Comparison of ENCODE assay signal across 16 mouse cellular contexts in genomic region chr12:80930141-80930540, GRCm38 (mm10). TPM values are rescaled to one million over a fixed set of nuclear protein-coding genes. Genes with fewer than 3 reads are reported as not detected.
DNase-seq lines count a peak whose midpoint lies in the region; ATAC-seq and TF ChIP-seq lines count a peak whose summit lies in the region.
"Had no signal": no experiment of that assay in that cellular context is flagged by ENCODE, and none has a peak within 500 bp of the region (broad histone marks: within the 10 kb centered on the region; RNA-seq: fewer than 3 reads in every experiment).

No protein-coding gene starts in this region.

- H3K9me3 ChIP-seq in kidney, embryonic 15.5 days (replicated peaks), result no peaks in the 10 kb centered on the region
- H3K9me3 ChIP-seq in liver, embryonic 12.5 days (replicated peaks), result no peaks in the 10 kb centered on the region
- H3K9me3 ChIP-seq in stomach, postnatal 0 days (ENCODE audit: control insufficient read depth, low read length), result no peaks in the 10 kb centered on the region

- no peak for TF ChIP-seq EP300 in stomach, postnatal 0 days (optimal IDR thresholded peaks at IDR 0.05)

- H3K36me3 ChIP-seq in kidney, embryonic 15.5 days, result no peaks in the 10 kb centered on the region
- no peaks in the 10 kb centered on the region for H3K36me3 ChIP-seq in liver, embryonic 12.5 days
- no peaks in the 10 kb centered on the region for H3K36me3 ChIP-seq in stomach, postnatal 0 days (ENCODE audit: control insufficient read depth, insufficient read depth, low read length)

- WGBS in kidney, embryonic 15.5 days, result 77% methylated on average over 7 of the region's 7 CpGs
- WGBS in liver, embryonic 12.5 days (ENCODE audit: insufficient replicate concordance), result 42% methylated on average over 7 of the region's 7 CpGs
- WGBS in stomach, postnatal 0 days, result 62% methylated on average over 7 of the region's 7 CpGs

- no peak overlapping the region for H3K9ac ChIP-seq in kidney, embryonic 15.5 days
- no peak overlapping the region for H3K9ac ChIP-seq in liver, embryonic 12.5 days
- H3K9ac ChIP-seq in stomach, postnatal 0 days (ENCODE audit: low read length), result no peak overlapping the region
- H3K9ac ChIP-seq: hindbrain, embryonic 14.5 days had no signal

- no peak for TF ChIP-seq CTCF in stomach, postnatal 0 days (IDR thresholded peaks at IDR 0.05; ENCODE audit: low read depth)

- H3K27ac ChIP-seq in kidney, embryonic 15.5 days, result no peak overlapping the region
- H3K27ac ChIP-seq in liver, embryonic 12.5 days, result peak overlapping the region; percentile 45
- no peak overlapping the region for H3K27ac ChIP-seq in stomach, postnatal 0 days (replicated peaks)
- H3K27ac ChIP-seq: heart, adult 2 months; hindbrain, embryonic 14.5 days had no signal

- peaks cover 7% of the 10 kb centered on the region for H3K4me1 ChIP-seq in kidney, embryonic 15.5 days
- H3K4me1 ChIP-seq in liver, embryonic 12.5 days, result peaks cover 43% of the 10 kb centered on the region
- no peaks in the 10 kb centered on the region for H3K4me1 ChIP-seq in stomach, postnatal 0 days (replicated peaks; ENCODE audit: control insufficient read depth, insufficient read depth)

- no peak overlapping the region for H3K4me2 ChIP-seq in kidney, embryonic 15.5 days
- no peak overlapping the region for H3K4me2 ChIP-seq in liver, embryonic 12.5 days
- H3K4me2 ChIP-seq in stomach, postnatal 0 days (replicated peaks; ENCODE audit: low read depth), result no peak overlapping the region
- H3K4me2 ChIP-seq: hindbrain, embryonic 14.5 days; midbrain, embryonic 11.5 days had no signal

- DNase-seq in fat pad, adult 2 months (ENCODE audit: extremely low read depth, low read depth, low spot score), result peak; percentile 77
- no peak for DNase-seq in stomach, postnatal 0 days (ENCODE audit: low spot score)
- no peak for DNase-seq in gastrocnemius, postnatal 36 days
- no peak for DNase-seq in adrenal gland, adult 8-10 months
- no peak for DNase-seq in adrenal gland, adult (ENCODE audit: inconsistent age in 2 of 2, low spot score in 1 of 2)
- DNase-seq: cerebellum, adult 8-10 months; heart, adult 2 months; heart, postnatal 10 days; lung, postnatal 14 days had no signal

- 0 out of 2 replicates have a peak, but pooled peaks have one; percentile 69 for ATAC-seq in kidney, embryonic 15.5 days (replicated peaks; ENCODE audit: low FRiP score)
- ATAC-seq in liver, embryonic 12.5 days, result peak; percentile 89
- ATAC-seq in stomach, postnatal 0 days (ENCODE audit: low FRiP score, low TSS enrichment), result peak; percentile 73; the same call in 1 of the 2 replicates

- H3K27me3 ChIP-seq in kidney, embryonic 15.5 days, result no peaks in the 10 kb centered on the region
- 0 out of 2 replicates have a peak, but pooled peaks cover under 1% of the 10 kb centered on the region for H3K27me3 ChIP-seq in liver, embryonic 12.5 days (replicated peaks)
- H3K27me3 ChIP-seq in stomach, postnatal 0 days (ENCODE audit: control insufficient read depth, insufficient read depth, low read length), result no peaks in the 10 kb centered on the region

- H3K4me3 ChIP-seq in kidney, embryonic 15.5 days (replicated peaks), result no peak overlapping the region
- no peak overlapping the region for H3K4me3 ChIP-seq in liver, embryonic 12.5 days
- H3K4me3 ChIP-seq in stomach, postnatal 0 days (ENCODE audit: low read depth, low read length), result no peak overlapping the region
- H3K4me3 ChIP-seq: heart, adult 2 months had no signal

- intact Hi-C loops in gastrocnemius, postnatal 36 days (cut with DNase I), result no loop called here

RNA-seq across cellular contexts. Expression of gene Srsf5, which starts 15.2 kb away (rescaled TPM):
- polyA plus RNA-seq in kidney, embryonic 15.5 days (2015; fragmentation: Nextera tagmentation; extraction: Ambion mirVana), result 593 and 603 TPM in 2 replicates
- polyA plus RNA-seq in liver, embryonic 12.5 days (2016; fragmentation: Nextera tagmentation; extraction: Ambion mirVana), result 357 and 402 TPM in 2 replicates
- 283 and 303 TPM in 2 replicates for polyA plus RNA-seq in stomach, postnatal 0 days (2015; fragmentation: Nextera tagmentation; extraction: Ambion mirVana)
- 100 to 1,000 TPM in 1 of 2 experiments, 10 to 100 TPM in 1; 68.5 to 119 TPM for total RNA-seq in gastrocnemius, postnatal 36 days (2021)
- 100 to 1,000 TPM; 281 to 615 (median 513) TPM for total RNA-seq in adrenal gland, adult 8-10 months (2022)

RNA-seq across cellular contexts. Expression of gene Slc10a1, which starts 38.4 kb away (rescaled TPM):
- polyA plus RNA-seq in kidney, embryonic 15.5 days (2015; fragmentation: Nextera tagmentation; extraction: Ambion mirVana), result 0.82 and 0.96 TPM in 2 replicates
- 0.57 and 0.60 TPM in 2 replicates for polyA plus RNA-seq in liver, embryonic 12.5 days (2016; fragmentation: Nextera tagmentation; extraction: Ambion mirVana)
- polyA plus RNA-seq in stomach, postnatal 0 days (2015; fragmentation: Nextera tagmentation; extraction: Ambion mirVana), result 0.58 and 1.1 TPM in 2 replicates
- not detected for total RNA-seq in gastrocnemius, postnatal 36 days (2021)
- under 1 TPM in 2 of 4 experiments, not detected in 2; 0.22 to 0.23 TPM for total RNA-seq in adrenal gland, adult 8-10 months (2022)
- total RNA-seq: heart, adult 2 months; heart, postnatal 10 days; layer of hippocampus, adult 18-20 months; left cerebral cortex, adult 18-20 months had no signal
- polyA plus RNA-seq: frontal cortex, adult 2 months; heart, adult 2 months had no signal
